Mouse (Mus musculus): Measurements from ENCODE around the gene Prr22.
A peak's percentile ranks its signal among the peaks of the same experiment; 100 is the strongest.

Gene Prr22

DNA sequence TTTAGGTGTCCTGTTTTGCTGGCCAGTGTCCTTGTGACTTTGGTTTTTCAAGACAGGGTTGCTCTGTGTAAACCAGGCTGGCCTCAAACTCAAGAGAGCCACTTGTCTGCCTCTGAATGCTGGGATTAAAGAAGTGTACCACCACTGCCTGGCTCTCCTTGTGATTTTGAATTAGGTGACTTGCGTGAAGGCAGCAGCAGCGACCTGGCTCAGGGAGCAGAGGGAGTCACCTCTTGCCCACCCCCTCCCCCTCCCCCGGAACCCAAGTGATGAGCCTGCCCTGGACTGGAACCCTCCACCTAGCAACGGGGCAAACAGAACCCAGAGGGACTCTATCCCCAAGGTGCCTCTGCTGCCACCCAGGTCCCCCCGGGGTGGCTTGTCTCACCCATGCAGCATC lies at the start of gene Prr22:
Gene Prr22, plus strand, starts transcription at position 301 of the 400 bp plus-strand sequence.
- DNase-seq = no peak

DNA sequence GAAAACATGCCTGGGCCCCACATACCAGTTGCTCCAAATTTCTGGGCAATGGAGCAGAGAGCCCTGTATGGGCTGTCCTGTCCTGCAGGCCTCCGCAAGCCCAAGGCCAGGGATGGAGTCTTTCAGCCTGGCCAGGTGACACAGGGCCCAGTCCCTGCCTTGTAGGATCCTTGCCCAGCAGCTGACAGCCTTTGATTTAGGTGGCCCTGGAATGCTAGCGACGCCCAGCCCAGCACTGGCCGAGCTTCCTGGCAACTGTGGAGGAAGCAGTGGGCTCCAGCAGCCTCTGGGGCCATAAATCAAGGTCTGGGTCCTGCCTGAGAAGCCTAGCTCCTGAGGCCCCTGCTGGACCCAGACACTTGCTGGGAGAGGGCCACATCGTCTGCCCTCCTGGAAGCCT lies 47.6 kb upstream of the Prr22 start:
- no peak for DNase-seq

DNA sequence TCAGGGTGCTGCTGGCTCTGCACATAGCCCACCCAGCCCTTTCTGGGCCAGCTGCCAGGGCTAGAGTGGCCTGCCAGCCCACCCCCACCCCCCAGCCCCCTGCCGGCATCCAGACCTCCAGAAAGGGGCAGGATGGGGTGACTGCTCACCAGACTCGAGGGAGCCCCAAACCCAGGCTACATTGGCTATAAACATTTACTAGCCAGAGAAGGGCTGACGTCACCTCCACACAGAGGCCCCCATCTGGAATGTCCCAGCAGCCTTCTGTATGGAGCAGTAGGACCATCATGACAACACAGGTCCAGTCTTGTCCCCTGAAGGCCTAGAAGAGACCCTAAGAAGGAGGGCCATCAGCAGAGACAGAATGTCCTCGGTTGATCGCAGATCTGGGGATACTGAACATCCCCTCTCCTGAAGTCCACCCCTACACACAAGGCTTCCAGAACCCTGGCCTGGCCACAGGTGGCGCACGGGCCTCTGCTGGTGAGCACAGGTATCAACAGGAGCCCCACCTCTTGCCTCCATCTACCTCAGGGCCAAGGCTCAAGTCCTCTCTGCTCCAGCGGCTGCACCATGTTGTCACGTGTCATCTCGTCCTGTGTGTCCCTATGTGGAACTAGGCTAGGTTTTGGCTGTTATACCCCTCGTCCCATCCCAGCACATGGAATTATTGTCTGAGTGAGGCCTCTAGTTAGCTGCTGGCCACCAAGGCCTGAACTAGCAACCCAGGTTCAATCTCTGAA lies 46.5 kb upstream of the Prr22 start:
- no peak for DNase-seq

DNA sequence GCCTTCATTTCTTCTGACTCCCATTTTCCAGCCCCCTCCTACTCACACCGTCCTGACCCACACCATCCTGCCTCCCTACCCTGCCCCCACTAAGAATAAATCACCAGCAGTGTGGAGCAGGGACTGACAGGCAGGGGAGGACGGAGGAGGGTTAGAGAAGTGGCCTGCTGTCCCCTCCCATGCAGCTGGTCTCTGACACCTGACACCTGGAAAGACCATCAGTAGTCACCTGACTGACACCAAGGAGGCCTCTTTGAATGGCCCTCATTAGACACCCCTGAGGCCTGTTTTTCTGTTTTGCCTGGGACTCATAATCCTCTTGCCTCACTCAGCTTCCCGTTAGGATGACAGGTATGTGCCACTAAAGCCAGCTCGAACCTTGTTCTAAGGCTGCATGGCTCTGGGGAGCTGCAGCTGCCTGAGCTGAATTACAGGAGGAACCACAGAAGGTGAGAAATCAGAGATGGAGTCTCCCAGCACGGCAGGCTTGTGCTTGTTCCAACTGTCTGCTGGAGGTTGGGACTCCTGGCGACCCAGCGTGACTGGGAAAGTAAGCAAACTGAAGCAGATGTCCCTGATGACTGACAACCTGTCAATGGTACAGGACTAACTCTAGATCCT lies 42.9 kb upstream of the Prr22 start:
- no peak for DNase-seq

DNA sequence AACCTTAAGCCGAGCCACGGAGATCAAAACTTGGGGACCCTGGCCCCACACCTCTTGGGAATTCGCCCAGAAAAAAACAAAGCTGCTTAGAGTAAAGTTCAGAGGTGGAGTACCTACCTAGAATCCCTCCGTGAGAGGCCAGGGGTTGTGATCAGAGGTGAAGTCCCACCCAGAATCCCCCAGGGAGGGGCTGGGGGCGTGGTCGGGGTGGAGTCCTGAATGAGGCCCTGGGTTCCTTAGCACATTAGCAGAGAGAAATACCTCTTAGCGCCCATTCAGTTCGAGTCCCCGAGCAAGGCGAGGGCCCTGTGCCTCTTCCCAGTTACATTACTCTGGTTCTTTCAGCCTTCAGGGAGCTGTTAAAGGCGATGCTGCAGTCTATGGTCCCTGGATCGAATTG lies 42.4 kb upstream of the Prr22 start:
- DNase-seq = no peak

DNA sequence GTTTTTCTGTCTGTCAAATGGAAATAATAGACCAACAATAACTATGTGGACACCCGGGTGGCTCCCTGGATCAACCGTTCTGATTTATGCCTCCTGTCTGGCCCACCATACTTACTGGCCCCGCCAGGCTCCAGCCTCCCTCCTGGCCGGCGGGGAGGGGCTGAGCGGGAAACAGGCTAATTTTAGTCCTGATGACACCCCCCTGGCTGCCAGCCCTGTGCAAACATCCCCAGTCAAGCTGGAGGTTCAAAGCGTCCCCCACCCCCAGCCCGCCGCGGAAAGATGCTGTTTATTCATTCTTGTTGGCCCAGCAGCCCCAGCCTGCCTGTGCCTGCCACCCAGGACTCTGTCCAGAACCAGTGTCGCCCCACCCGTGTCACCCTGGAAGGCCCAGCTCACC lies 41.9 kb upstream of the Prr22 start:
- no peak for DNase-seq

DNA sequence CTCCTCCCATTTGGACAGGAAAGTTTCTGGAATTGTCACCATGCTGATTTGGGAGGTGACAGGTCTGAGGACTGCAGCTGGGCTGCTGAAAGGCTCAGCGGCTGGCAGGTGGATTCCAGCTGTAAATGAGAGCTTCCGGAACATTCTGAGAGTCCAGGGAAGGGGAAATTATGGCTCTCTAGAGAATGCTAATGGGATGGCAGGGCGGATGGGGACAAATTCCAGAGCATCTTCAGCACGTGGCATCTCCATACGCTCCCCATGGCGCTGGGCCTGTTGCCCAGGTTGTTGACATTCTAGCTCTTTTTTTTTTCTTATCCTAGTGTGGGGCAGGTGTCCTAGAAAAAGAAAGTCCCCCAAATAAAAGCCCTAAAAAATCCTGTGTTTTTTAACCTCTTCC lies 40.9 kb upstream of the Prr22 start:
- DNase-seq = no peak

DNA sequence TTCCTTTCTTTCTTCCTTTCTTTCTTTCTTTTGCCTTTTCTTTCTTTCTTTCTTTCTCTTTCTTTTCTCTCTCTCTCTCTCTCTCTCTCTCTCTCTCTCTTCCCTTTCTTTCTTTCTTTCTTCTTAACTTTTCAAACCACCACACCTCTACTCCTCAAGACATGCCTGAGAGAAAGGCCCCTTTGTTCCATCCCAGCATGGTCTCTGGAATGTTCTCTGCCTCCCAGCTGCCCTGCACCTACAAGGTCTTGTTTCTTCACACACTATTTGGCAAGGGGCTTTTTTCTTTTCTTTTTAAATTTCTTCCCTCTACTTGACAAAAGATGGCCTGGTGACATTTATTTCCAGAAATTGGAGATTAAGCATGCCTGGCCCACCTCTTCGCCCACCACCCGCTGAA lies 40.4 kb upstream of the Prr22 start:
- no peak for DNase-seq

DNA sequence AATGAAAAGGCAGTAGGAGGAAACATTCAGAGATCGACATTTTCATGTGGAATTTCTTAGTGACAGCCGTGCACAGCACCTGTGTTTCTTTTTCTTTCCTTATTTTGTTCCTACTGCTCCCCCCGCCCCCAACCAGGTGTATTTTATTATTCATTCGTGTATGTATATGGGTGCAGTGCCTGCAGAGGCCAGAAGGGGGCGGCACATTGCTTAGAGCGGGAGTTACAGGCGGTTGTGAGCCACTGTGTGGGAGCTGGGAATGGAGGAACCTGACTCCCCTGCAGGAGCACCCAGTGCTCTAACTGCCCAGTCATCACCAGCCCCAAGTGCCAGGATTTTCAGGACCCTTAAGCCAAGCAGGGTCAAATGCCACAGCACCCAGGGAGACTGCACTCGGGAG lies 33.5 kb upstream of the Prr22 start:
- no peak for DNase-seq

DNA sequence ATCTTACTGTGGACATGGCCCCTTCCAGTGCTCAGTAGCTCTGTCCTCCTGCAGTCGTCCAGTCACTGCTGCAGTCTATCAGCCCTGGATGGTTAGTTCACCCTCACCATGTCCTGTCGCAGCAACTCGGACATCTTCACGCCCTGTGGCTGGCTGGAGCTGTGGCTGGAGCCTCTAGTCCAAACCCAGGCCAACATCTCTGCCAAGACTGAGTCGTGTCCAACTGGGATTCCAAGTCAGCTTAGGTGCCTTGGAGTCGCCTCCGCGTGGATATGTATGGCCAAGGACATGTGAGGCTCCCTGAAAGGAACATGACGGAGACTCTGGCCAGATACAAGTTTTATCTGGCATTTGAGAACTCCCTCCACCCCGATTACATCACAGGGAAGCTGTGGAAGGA lies 31.8 kb upstream of the Prr22 start:
- DNase-seq = no peak

DNA sequence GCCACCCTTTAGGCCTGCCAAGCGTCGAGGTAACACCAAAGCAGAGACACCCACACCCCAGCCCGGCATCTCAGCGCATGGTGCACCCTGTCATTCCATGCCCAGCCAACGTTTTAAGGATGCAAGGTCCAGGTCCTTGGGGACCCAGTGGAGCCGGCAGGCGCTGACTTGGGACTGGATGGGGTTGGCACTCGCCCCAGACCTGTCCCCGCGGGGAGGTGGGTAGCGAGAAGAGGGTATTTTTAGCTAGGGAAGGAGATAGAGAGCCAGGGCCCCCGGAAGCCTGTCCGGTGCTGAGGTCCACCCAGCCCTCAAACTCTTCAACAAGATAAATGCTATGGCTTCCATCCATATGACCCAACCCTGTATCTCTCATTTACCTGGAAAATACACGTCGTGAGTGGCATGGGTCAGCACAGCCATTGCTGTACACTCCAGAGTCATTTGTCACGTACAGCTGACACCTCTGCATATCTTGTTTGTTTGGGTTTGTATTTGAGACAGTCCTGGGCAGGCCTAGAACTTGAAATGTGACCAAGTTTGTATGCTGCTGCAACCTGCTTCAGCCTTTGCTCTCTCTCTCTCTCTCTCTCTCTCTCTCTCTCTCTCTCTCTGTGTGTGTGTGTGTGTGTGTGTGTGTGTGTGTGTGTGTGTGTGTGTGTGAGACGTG lies 29.8 kb upstream of the Prr22 start:
- DNase-seq = no peak

DNA sequence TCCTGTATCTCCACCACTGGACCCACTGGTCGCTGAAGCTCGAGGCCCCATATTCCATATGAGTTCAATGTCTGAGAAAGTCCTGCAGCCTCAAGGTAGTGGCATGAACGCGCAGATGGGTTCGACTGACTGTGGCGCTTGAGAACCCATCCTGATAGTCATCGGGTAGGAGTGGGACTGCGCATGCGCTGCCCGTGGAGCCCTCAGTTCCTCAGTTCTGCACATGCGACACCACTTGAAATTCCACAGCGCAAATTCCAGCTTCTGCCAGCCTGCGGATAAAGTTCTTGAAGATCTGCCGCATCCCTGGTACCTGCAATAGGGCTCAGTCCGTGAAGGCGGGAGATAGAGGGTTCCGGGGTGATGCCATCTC lies 29.3 kb upstream of the Prr22 start:
- no peak for DNase-seq

DNA sequence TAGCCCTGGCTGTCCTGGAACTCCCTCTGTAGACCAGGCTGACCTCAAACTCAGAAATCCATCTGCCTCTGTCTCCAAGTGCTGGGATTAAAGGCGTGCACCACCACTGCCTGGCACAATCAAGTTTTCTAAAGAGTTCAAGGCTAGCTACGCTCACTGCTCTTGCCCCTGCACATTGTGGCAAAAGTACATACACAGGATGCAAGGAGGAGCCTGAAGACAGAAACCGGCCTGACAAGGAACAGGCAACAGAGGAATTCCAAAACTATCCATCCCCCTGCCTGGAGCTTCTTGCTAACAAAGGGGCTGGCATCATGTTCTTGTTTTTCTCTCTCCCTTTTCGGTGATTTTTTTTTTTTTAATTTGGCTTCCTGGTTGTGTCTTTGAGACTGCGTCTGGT lies 25.9 kb upstream of the Prr22 start:
- DNase-seq = no peak

DNA sequence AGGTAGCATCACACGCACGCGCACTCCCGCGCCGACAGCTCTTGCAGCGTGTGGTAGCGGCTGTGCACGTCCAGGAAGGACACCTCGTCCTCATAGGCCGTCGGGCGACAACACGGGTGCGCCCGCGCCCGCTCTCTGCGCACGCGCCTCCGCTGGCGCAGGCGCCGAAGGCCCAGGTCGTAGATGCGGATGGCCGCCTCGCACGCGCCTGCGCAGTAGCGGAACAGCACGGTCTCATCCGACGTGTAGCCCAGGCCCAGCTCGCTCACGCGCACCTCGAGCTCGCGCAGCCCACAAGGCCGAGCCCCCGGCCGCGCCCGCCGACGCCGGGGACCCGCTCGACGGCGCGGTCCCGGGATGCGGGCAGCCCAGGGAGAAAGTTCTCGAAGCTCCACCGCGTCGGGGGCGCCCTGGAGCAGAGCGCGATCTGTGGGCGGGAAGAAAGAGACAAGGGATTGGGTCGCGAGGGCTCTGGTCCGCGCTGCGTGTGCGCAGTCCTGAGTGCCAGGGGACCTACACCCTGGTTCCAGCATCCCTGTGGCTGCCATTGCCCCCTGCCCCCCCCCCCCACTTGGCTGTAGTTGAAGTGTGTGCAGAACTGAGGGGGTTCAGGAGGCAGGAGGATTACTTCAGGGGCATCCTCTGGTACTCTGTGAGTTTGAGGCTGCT lies 18.5 kb upstream of the Prr22 start:
- DNase-seq = peak; percentile 63

DNA sequence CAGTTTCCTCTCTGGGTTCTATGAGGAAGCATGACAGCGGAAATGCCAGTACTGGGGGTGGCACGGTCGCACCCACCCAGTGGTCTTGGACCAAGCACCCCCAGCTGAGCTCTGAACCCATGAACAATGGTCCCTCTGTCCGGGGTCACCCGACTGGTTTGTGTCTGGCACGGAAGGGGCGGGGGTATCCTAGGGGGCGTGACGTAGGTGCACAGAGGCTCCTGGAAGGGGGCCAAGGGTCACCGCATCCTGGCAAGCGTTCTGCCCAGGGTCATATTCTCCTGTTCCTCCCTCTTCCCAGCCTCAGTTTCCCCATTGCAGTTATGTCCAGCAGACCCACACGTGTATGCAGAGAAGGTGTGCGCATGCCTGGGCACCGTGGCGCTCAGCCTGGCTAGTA lies 16.6 kb upstream of the Prr22 start:
- no peak for DNase-seq

DNA sequence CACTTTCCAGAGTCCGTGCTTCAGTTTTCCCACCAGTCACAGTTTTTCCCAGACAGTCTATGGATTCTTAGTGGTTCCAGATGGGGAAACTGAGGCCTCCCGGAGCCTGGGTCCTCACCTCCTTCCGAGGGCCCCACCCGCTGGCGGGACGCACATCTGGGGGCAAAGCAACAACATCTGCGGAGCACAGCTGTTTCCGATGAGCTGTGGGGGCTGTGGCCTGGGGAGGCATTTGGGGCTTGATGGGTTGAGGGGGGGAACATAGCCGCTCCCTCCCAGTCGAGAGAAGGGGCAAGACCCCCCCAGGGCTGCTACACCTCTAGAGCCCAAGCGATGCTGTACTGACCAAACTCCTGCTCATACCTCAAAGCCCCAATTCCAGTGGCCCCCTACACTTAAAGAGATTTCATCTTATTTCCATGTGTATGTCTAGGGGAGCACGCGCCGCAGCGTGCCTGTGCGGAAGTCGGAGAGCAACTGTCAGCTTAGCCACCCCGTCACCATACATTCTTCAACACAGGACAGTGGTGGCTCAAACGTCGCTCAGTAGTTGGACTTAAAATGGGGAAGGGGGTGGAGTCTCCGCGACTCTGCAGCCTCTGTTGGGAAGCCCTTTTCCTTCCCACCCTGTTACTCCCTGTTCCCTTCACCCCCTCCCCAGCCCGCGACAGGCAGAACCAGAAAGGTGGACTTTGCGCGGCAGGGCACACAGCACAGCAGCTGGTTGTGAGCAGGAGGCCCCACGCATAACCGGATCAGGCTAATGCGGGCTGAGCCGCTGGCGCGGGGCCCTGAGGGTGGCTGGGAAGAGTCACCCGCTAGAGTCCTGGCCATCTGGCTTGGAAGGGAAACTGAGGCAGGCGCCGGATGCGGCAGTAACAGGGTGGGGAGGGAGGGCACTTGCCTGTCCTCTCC lies 15.5 kb upstream of the Prr22 start:
- no peak for DNase-seq

DNA sequence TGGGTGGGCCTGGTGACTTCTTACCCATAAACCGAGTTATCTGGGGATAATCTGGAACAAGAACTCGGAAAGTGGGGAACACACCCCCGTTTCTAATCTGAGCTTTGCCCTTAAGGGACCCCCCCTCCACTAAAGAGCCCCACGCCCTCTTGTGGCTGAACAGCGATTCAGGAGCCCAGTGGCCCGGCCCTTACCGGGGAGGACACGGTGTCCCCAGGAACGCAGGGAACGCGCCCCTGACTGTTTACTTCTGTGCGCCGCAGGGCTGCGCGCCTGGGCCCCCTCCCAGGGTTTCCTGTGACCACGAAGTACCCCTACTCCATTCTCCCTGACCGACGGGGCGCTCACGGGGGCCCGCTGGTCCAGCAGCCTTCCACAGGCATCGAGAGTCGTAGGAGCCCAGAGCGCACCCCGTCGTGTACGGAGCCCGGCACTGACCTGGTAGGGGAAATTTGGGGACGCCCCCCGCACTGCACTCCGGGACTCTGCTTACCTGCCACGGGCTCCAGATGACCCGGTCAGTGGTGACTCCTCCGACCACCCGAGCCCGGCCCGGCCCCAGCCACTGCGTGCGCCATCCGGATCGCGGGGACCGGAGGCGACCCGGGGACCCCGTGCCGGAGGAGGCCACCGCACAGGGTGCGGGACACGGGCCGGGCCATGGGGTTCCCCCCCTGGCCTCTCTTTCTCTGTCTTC lies 13.2 kb upstream of the Prr22 start:
- no peak for DNase-seq

DNA sequence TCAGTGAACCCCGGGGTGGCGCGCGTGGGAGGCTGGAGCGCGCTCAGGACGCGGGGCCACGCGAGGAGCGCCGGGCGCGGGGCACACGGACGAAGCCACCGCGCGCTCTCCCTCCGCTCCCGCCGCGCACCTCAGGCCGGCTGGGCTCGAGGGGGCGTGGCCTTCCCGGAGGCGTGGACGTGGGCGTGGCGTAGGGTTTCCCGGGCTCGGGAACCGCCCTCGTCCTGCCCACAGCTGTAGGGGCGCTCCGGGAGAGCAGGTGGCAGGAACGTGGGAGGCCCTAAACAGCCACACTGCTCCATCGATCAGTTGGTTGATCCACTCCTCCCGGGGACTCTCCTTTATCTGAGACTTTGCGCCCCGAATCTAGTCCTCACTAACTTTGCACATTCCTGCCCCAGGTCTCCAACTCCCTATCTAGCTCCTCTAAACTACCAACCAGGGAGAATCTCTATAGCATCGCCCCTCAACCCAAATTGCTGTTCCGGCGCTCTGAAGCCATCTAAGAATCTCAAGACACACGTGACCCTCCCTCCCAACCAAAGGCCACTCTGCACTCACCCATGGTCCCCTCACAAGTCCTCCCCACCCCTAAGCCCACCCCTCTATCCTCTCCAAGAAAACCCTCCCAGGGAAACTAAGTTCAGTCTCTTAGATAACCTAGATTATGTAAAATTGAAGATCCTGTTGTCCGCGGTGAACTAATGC lies 12.5 kb upstream of the Prr22 start, which contains the start of gene Nrtn:
Gene Nrtn, minus strand, starts transcription at position 115 of the 708 bp plus-strand sequence.
- no peak for DNase-seq

DNA sequence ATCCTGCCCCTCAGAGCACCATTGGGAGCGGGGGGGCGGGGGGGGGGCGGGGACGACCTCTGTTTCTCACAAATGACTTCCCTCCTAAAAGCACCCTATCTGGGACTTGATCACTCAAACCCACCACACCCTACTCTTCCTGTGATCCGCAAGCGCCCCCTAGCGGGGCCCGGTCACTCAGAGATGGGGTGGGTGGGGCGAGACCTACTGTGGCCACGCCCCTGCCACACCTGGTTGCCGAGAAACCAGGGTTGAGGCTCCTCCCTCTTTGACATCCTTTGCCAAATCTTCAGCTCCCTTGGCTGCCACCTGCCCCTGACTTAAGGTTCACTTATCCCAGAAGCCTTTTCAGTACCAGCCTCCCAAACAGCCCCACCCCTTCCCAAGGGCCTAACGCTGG lies 11.9 kb upstream of the Prr22 start:
- peak; percentile 72 for DNase-seq

DNA sequence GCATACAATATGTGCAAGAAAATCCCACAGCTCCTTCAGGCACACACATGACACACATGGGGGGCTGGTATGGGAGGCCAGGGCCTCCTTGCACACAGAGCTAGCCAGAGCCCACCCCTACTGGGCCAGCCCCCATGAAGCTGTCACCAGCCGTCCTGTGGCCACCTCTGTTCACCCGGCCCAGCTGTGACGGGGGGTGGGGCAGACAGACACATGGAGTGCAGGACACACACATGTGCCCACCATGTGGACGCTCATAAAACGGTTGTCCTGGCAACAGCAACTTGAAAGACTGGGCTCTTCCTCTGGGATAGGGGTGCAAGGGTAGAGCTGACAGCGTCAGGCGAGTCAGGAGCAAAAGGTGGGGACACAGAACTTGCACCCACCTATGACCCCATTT lies 10.8 kb upstream of the Prr22 start:
- no peak for DNase-seq

DNA sequence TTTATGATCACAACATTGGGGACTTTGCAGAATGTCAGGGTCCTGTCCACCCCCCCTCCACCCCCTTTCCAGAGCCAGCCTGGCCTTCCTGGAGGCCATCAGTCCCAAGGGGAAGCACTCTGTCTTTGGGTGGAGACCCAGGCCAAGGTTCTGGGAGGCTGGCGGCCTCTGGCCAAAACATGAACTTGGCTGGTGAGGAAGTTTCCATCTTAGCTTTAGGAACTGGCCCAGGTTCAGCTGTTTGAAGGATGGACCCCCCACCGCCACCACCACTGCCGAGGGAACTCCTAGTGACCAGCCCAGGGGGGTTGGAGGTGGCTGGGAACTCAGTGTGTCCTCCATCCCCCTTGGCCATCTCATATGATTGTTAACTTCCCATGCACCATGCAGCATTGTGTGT lies 9.0 kb upstream of the Prr22 start:
- no peak for DNase-seq
